Mouse (Mus musculus): Measurements from ENCODE around the gene Auh.

The Auh gene

DNA sequence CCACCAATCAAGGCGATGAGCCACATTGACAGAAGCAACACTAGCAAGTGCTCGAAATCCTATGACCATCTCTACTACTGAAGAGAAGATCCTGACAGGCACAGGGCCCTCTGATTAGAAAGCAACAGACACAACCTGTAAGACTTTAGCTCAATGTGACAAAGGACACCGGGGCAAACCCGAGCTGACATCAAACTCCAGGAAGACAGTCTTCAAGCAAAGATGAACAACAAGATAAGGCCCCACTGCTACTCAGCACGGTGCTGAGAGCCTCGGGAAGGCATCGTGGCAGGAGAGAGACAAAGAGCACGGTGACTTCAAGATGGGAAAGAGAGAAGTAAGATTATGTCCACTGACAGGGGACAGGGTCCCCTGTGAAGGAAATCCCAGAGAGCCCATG lies 7.5 kb downstream of the Auh start:
- no peak for DNase-seq (ENCODE audit: low spot score)

GRCm38 (mm10) chr13:52921065-52921825 lies 8.2 kb downstream of the Auh start:
- DNase-seq (ENCODE audit: low spot score) = no peak

- no peak for DNase-seq (ENCODE audit: low spot score)
These were observed 9.6 kb downstream of the Auh start for GRCm38 (mm10) chr13:52919790-52920352.

DNA sequence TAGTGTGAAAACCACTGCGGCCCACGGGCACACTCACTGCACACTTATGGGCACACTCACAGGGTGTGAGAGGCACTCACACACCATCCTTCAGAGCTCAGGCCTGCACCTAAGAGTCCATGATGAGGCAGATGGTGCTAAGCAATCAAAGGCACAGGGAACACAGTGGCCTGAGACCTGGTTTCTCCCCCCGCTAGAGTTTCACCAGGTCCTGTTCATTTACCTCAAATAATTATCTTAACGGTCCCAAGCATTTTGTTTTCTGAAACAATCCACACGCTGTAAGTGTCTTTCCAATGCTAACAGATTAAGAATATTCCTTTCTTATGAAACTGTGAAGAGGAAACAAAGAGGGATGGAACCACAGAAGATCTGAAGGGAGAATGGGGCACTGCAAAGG lies 11.1 kb downstream of the Auh start:
- DNase-seq (ENCODE audit: low spot score) = no peak

DNA sequence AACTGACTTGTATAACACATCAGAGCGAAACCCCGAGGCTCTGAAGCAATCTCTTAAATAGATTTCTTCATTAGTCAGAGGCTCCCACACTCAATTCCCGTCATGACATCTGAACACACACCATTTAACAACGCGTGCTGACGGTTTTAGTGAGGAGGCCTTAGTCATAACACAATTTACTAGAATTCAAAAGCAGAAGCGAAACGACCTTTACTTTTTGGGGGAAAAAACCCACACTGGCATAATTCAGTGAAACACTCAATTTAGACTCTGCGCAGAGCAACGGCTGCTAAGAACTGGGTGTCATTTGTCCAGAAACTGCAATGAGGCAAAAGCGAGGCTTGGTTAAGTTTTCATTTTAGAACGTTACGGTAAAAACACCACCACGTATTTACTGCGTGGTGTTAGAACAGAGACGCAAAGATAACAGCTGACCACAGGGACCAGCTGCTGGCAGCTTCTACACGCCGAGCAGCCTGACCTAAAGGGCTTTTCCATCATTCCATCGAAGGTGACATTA lies 14.8 kb downstream of the Auh start:
- peak; percentile 32 for DNase-seq (ENCODE audit: low spot score)

GRCm38 (mm10) chr13:52913926-52914325 lies 15.6 kb downstream of the Auh start:
- no peak for DNase-seq (ENCODE audit: low spot score)

GRCm38 (mm10) chr13:52912495-52912894 lies 17.0 kb downstream of the Auh start:
- no peak for DNase-seq (ENCODE audit: low spot score)

DNA sequence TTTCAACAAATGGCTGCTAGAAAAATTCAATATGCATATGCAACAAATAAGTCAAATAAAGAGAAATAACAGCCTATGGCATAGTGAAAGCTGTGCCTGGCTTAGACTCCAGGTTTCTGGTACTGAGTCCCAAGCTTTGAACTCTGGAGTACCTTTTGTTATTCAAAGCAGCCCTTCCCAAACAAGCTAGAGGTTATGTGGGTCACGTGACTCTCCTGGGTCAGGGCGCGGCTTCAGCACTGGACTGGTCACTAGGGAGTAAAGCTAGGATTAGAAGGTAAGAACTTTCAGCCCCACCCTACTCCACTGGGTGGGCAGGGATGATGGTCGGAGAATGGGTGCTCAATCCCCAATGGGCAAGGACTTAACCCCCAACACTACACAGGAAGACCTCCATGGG lies 18.2 kb downstream of the Auh start:
- DNase-seq (ENCODE audit: low spot score) = no peak

- no peak for DNase-seq (ENCODE audit: low spot score)
These were observed 23.2 kb downstream of the Auh start for GRCm38 (mm10) chr13:52906296-52906695.

GRCm38 (mm10) chr13:52904175-52904574 lies 25.3 kb downstream of the Auh start:
- DNase-seq (ENCODE audit: low spot score) = no peak

DNA sequence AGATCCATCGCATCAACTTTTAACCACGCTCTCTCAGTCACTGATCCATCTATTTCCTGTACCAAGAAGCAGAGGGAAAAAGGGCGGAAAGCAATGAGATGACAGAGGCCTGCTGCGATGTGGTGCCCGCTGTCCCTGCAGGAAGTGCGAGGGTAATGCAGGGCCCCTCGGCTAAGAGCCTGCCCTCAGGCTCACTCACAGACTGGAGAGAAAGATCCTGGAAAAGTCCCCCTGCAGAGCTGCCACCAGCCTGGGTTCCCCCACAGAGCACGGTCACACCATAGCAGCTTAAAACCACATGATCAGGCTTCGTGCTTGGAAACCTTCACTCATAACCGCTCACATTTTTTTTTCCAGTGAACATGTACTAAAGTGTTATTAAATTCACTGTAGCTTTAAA lies 25.7 kb downstream of the Auh start:
- no peak for DNase-seq (ENCODE audit: low spot score)

- DNase-seq (ENCODE audit: low spot score) = peak; percentile 64
These were observed 27.0 kb downstream of the Auh start for GRCm38 (mm10) chr13:52902517-52902916.

GRCm38 (mm10) chr13:52899664-52900063 lies 29.8 kb downstream of the Auh start:
- DNase-seq (ENCODE audit: low spot score) = no peak

DNA sequence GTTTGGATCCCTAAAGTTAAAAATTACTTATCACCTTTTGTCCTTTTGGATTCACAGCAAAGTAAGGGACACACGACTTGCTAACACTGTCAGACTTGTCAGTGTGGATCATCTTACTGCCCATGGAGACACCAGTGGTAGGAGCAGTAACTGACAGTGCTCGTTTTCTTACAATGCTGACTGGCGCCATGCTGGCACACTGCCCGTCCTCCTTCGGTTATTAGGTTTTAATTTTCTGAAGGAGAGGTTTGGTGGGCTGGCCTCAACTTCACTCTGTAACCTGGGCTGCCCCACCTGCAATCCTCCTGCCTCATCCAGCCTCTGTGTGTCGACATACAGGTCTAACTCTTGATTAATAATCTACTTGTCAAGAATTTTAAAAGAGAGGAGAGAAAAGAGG lies 31.7 kb downstream of the Auh start:
- no peak for DNase-seq (ENCODE audit: low spot score)

GRCm38 (mm10) chr13:52892791-52893190 lies 36.7 kb downstream of the Auh start:
- no peak for DNase-seq (ENCODE audit: low spot score)

GRCm38 (mm10) chr13:52892065-52892503 lies 37.4 kb downstream of the Auh start:
- DNase-seq (ENCODE audit: low spot score) = peak; percentile 79

- DNase-seq (ENCODE audit: low spot score) = no peak
These were observed 39.2 kb downstream of the Auh start for GRCm38 (mm10) chr13:52890313-52890712.

DNA sequence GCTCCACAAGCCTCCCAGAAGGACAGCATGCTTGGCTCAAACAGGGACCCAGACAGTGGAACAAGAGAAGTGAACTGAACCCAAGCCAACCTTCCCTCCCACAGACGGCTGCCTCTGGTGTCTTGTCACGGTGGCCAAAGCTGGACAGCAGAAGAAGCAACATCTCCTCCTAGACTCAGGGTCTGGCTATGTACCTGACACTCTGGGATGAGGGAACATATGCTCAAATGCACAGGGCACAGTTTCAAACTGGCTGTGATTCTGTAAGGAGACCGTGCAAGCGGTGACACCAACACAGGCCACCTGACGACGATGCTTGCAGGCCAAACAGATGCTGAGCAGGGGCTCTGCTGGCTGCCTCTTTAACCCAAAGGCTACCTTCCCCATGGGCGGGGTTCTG lies 42.7 kb downstream of the Auh start:
- DNase-seq (ENCODE audit: low spot score) = no peak

DNA sequence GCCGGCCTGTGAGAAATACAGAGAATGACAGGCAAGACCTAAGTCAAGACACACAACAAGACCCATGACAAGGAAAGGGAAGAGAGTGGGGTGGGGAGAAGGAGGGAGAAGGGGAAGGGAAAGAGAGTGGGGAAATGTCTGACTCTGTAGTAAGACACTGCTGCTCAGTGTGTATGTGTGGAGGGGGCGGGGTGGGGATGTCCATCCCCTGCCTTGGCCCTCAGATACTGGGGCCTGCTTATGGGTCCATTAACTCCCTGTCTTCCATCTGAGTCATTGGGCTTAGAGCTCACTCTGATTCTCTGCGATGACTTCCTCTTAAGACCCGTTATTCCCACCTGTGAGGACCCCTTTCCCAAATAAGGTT lies 45.5 kb downstream of the Auh start:
- no peak for DNase-seq (ENCODE audit: low spot score)

- no peak for DNase-seq (ENCODE audit: low spot score)
These were observed 46.2 kb downstream of the Auh start for GRCm38 (mm10) chr13:52883084-52883959.

- no peak for DNase-seq (ENCODE audit: low spot score)
These were observed 49.1 kb downstream of the Auh start for GRCm38 (mm10) chr13:52880386-52880785.

- no peak for DNase-seq (ENCODE audit: low spot score)
These were observed 49.6 kb downstream of the Auh start for GRCm38 (mm10) chr13:52879918-52880317.

- DNase-seq (ENCODE audit: low spot score) = no peak
These were observed 50.2 kb downstream of the Auh start for GRCm38 (mm10) chr13:52879291-52879690.

All from lung, postnatal 25 days (tissue).